ENCODE assay signal across 18 mouse cellular contexts in the genomic region with DNA sequence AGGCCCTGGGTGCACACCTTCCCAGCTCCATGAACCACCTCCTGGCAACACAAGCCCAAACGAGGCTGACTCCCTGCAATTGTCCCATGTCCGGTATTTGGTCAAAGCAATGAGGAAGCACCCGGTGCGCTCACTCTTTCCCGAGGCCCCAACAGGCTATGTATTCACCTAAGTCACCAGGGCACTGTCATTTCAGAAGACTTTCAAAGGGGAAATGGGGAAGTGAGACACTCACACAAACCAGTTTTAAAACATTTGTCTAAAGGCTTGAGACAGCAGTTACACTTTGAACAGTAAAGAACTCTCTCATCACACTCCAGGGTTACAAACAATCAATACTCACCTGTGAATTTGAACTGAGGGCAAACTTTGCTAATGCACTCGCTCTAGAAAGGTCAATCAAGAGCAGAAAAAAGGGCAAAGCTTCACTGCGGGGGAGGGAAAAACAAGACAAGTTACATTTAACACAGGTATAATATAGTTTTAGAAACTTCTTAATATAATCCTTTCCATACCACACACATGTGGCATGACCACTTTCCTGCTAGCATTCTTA. TPM values are rescaled to one million over a fixed set of nuclear protein-coding genes. Genes with fewer than 3 reads are reported as not detected.
A peak's percentile ranks its signal among the peaks of the same experiment; 100 is the strongest.
DNase-seq lines count a peak whose midpoint lies in the region; ATAC-seq and TF ChIP-seq lines count a peak whose summit lies in the region.
"Had no signal": no experiment of that assay in that cellular context is flagged by ENCODE, and none has a peak within 500 bp of the region (broad histone marks: within the 10 kb centered on the region; RNA-seq: fewer than 3 reads in every experiment).

No protein-coding gene starts in this region.

- intact Hi-C loops in heart, postnatal 10 days (cut with DNase I) = no loop called here
- intact Hi-C loops in left cerebral cortex, postnatal 25 days (cut with DNase I) = loop anchor here (10.0 kb wide), 1 partner anchor 470 kb away; the partner anchor contains the start of genes Gfm2 and Nsa2

- H3K36me3 ChIP-seq in liver, postnatal 0 days (replicated peaks; ENCODE audit: insufficient read depth, low read length) = peaks cover 64% of the 10 kb centered on the region
- H3K36me3 ChIP-seq in splenic B cell, adult 2 months (ENCODE audit: control insufficient read depth, insufficient read depth, low read length, poor library complexity, severe bottlenecking) = peaks cover 14% of the 10 kb centered on the region

- no peak overlapping the region for H3K4me3 ChIP-seq in liver, postnatal 0 days (ENCODE audit: low read depth, low read length)
- H3K4me3 ChIP-seq: embryonic facial prominence, embryonic 12.5 days; forebrain, embryonic 15.5 days; heart, embryonic 12.5 days; hindbrain, embryonic 15.5 days had no signal

- ATAC-seq in liver, postnatal 0 days = peak; percentile 79
- ATAC-seq: activated CD4-positive, CD25-positive, alpha-beta regulatory T cell, adult 4 months; forebrain, embryonic 15.5 days; Patski had no signal

- TF ChIP-seq EP300 in liver, postnatal 0 days (IDR thresholded peaks at IDR 0.05; ENCODE audit: low read depth) = peak; percentile 23; the same call in 1 of the 2 replicates

- WGBS in liver, postnatal 0 days (ENCODE audit: insufficient replicate concordance) = 55% methylated on average over 7 of the region's 7 CpGs

- peak overlapping the region; percentile 93 for H3K27ac ChIP-seq in liver, postnatal 0 days (ENCODE audit: low read depth)
- H3K27ac ChIP-seq: embryonic facial prominence, embryonic 12.5 days; forebrain, embryonic 15.5 days; hindbrain, embryonic 15.5 days had no signal

- 0 out of 2 replicates have a peak overlapping the region, but pooled peaks have one; percentile 22 for H3K4me2 ChIP-seq in liver, postnatal 0 days (ENCODE audit: low read depth, low read length)
- H3K4me2 ChIP-seq: embryonic facial prominence, embryonic 12.5 days; forebrain, embryonic 15.5 days; heart, embryonic 12.5 days; hindbrain, embryonic 15.5 days had no signal

- TF ChIP-seq CTCF in liver, postnatal 0 days (IDR thresholded peaks at IDR 0.05; ENCODE audit: low read depth) = no peak

- H3K9me3 ChIP-seq in liver, postnatal 0 days (ENCODE audit: low read length) = no peaks in the 10 kb centered on the region
- H3K9me3 ChIP-seq: embryonic facial prominence, embryonic 12.5 days; forebrain, embryonic 15.5 days; heart, embryonic 12.5 days; hindbrain, embryonic 15.5 days had no signal

- peak overlapping the region; percentile 26; the same call in 1 of the 2 replicates for H3K9ac ChIP-seq in liver, postnatal 0 days (replicated peaks)
- H3K9ac ChIP-seq: embryonic facial prominence, embryonic 12.5 days; forebrain, embryonic 15.5 days; heart, embryonic 12.5 days; hindbrain, embryonic 15.5 days had no signal

- peak; percentile 83 for DNase-seq in heart, adult 11 months
- no peak for DNase-seq in heart, postnatal 10 days
- DNase-seq in A20 (ENCODE audit: low read depth, low spot score) = peak; percentile 78
- DNase-seq in liver, postnatal 0 days = peak; percentile 44
- DNase-seq in splenic B cell, adult 2 months (ENCODE audit: low read depth, low spot score) = peak; percentile 27
- DNase-seq in embryo, embryonic 10.5 days (ENCODE audit: low spot score) = no peak
- no peak for DNase-seq in left cerebral cortex, postnatal 25 days (ENCODE audit: low spot score in 2 of 2)
- DNase-seq: adrenal gland, postnatal 14 days; cerebellum, adult 18-20 months; cerebellum, postnatal 10 days; gastrocnemius, postnatal 10 days; heart, postnatal 36 days had no signal

- peaks cover 24% of the 10 kb centered on the region for H3K4me1 ChIP-seq in liver, postnatal 0 days (ENCODE audit: insufficient read depth)

- no peaks in the 10 kb centered on the region for H3K27me3 ChIP-seq in liver, postnatal 0 days (ENCODE audit: insufficient read depth, low read length)
- no peaks in the 10 kb centered on the region for H3K27me3 ChIP-seq in splenic B cell, adult 2 months (ENCODE audit: control insufficient read depth, insufficient read depth, low read length, poor library complexity, severe bottlenecking)
- H3K27me3 ChIP-seq: embryonic facial prominence, embryonic 12.5 days; forebrain, embryonic 15.5 days; heart, embryonic 12.5 days; hindbrain, embryonic 15.5 days; Patski had no signal

RNA-seq across cellular contexts. Expression of gene Hmgcr, which starts 6.2 kb away (rescaled TPM):
- total RNA-seq in heart, postnatal 10 days (2021) = 10 to 100 TPM; 16.8 to 22.6 TPM
- polyA plus RNA-seq in liver, postnatal 0 days (2015; fragmentation: Nextera tagmentation; extraction: Ambion mirVana) = 25.3 and 26.5 TPM in 2 replicates
- 100 to 1,000 TPM; 165 to 168 TPM for total RNA-seq in left cerebral cortex, postnatal 25 days (2021)

Comparison
In these comparisons a context has a peak if more than half of its experiments do, and no peak if none do; other contexts are left out.
1. DNase-seq: peak in heart, adult 11 months (single experiment), A20 (single experiment), liver, postnatal 0 days (single experiment) and splenic B cell, adult 2 months (single experiment); none in heart, postnatal 10 days (0 of 2), embryo, embryonic 10.5 days (single experiment) and left cerebral cortex, postnatal 25 days (0 of 2).
2. RNA of gene Hmgcr, which starts 6.2 kb away (total RNA-seq): 165 to 168 TPM in left cerebral cortex, postnatal 25 days; 16.8 to 22.6 TPM in heart, postnatal 10 days; every median in the first group is over 4 times any median in the second.